Mouse (Mus musculus) spleen, postnatal 10 days (tissue): ENCODE results near the gene Osbpl7.

Experiments
- DNase-seq, 2 experiments: peaks; one replicate each; pipeline ENCODE4 v3.0.0; 2021 to 2022; ENCODE audit warnings: low spot score in 2 of 2

Osbpl7 gene

GRCm38 (mm10) chr11:97038881-97039280 lies 11.5 kb upstream of the Osbpl7 start:
- DNase-seq = no peak

DNA sequence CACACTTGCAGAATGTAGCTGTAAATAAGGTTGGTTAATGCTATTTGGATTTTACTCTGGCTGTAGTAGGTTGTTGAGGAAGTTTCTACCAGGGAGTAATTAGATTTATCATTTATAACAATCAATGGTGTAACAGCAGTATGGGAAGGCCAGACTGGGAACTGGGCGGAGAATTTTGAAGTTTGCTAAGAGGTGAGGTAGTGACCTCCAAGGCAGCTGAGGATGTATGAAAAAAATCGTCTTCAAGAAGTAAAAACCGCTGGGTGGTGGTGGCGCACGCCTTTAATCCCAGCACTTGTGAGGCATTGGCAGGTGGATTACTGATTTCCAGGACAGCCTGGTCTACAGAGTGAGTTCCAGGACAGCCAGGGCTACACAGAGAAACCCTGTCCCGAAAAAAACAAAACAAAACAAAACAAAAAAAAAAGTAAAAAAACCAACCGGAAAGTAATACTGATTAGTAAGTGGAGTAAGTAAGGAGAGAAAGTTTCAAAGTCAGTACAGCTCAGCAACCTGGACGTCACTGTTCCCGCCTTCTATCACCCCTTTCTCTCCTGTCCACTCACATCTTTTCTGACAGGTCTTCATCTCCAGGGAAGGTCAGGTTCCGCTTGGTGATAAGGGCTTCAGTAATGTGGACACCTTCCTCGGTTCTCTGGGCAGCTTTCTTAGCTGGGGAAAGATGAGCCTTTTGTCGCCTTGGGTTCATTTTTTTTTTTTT lies 10.0 kb upstream of the Osbpl7 start:
- DNase-seq = no peak

- peak; percentile 82 to 95 for DNase-seq
Measured at GRCm38 (mm10) chr11:97041022-97041899, 9.2 kb upstream of the Osbpl7 start, which contains the start of the genes Lrrc46 and Mrpl10. Gene Lrrc46, minus strand, starts transcription at chr11:97041407. Gene Mrpl10, plus strand, starts transcription at chr11:97041560.

GRCm38 (mm10) chr11:97044902-97045301 lies 5.5 kb upstream of the Osbpl7 start:
- DNase-seq = no peak

- no peak for DNase-seq
Measured at GRCm38 (mm10) chr11:97045861-97046260, 4.6 kb upstream of the Osbpl7 start.

DNA sequence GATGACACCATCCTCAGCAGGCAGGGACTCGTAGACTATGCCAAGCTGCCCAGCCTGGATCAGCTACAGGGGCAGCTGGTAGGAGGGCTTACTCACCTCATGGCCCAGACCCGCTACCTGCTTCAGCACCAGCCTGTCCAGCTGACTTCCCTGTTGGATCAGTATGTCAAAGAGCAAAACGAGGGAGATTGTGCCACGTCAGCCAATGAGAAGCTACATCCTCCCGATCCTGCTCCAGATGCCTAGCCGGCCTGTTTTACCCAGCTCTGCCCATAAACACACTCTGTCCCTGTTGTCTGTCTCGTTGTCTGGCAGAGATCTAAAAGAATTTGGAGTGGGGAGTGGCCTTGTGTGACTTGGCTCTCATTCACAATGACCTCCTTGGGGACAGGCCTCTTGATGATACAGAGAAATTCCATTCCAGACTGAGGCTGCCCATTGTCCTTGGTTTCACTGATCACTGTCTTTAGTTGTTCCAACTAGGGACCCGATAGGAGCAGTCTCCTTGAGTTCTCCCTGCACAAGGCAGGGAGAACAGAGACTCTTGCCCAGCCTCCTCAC lies 2.3 kb upstream of the Osbpl7 start:
- no peak for DNase-seq

DNA sequence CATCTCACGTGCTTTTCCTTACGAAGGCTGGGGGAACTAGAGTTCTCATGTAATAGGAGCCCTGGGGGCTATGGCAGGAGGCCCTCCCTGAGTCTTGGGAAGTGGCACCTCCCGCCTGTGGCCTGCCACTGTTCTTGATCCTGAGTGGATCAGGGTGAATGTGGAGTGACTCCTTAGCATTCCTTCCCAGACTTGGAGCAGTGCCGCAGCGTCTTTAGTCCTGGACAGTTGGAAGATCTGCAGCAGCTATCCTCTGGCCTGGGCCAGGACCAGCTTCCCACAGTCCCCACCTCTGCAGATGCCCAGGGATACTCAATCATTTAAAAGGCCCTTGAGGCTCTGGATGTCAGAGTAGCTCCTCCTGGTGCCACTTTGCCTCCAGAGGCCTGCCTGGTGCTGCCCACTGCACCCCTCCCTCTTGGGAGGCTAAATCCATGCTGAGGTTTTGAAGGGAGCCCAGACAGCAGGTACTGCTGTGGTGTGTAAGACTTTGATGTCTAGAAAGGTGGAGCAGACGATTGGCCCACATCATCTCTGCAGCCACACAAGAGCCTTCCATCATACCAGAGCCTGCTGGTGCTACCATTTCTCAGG lies 839 bp upstream of the Osbpl7 start:
- DNase-seq = no peak

GRCm38 (mm10) chr11:97050944-97051586 lies 637 bp downstream of the Osbpl7 start:
- no peak for DNase-seq

DNA sequence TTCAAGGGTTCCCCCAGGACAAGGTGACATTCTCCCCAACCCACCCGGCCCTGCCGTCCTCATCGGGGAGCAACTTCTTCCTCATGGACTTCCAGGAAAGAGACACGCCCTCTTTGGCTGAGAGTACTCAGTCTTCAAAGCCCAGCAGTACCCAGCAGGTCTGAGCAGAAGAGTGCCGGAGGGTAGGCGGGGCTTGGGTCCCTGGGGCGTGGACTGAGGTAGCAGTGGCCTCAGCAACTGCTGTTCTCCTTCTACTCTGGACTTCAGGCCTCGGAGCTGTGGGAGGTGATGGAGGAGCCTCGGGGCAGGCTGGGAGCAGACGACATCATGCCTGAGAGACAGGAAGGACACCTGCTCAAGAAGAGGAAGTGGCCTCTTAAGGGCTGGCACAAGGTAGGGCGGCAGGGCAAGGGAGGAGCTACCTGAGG lies 1.8 kb downstream of the Osbpl7 start:
- peak; percentile 27 to 64 for DNase-seq

GRCm38 (mm10) chr11:97063274-97063920 lies 13.0 kb downstream of the Osbpl7 start:
- DNase-seq = no peak

DNA sequence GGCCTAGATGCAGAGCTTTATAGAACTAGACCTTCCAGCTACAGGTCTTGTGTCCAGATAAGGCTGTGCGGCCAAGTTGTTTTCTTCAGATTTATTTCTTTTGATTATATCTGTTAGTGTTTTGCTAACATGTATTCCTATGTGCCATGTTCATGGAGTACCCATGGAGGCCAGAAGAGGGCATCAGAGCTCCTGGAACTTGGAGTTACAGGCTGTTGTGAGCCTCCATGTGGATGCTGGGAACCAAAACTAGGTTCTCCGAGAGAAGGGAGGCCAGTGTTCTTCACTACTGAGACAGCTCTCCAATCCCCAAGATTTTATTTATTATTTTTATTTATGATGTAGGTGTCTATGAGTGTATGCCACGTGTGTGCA lies 13.5 kb downstream of the Osbpl7 start:
- no peak for DNase-seq

GRCm38 (mm10) chr11:97065538-97066295 lies 15.3 kb downstream of the Osbpl7 start:
- no peak for DNase-seq

DNA sequence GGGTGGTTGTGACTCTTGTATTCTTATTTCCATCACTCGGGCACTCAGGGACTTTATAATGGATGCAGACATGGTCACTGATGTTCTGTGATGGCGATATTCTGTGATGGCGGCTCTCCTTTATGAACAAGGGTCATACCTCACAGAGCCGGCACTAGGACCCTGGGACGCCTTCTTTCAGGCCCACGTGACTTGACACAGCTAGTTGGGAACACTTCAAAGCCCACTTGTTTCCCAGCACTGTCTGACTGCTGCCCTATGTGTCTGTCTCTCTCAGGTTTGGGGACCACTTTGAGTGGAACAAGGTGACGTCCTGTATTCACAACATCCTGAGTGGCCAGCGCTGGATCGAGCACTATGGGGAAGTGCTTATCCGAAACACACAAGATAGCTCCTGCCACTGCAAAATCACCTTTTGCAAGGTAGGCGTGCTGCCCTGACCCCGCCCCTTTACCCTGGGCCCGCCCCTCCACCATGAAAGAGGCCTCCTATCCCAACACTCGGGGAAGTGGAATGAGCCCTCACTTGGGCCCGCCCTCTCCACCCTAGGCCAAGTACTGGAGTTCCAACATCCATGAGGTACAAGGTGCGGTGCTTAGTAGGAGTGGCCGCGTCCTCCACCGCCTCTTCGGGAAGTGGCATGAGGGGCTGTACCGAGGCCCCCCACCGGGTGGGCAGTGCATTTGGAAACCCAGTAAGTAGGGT lies 16.4 kb downstream of the Osbpl7 start:
- no peak for DNase-seq

DNA sequence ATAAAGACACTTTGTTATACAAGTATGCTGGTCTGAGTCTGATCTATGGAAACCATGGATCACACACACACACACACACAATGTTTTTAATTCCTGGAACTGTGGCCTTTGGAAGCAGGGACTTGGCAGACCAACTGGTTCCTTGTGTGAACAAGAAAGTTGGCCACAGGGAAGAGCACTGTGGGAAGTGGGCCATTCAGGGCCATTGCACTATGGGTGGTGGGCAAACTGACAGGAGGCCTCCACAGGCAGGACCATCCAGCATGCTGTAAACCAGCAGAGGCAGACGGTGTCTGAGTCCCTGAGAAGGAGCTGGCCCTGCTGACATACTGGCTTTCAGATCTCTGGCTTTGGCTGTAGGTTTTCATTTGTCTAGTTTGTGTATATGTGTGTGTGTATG lies 18.9 kb downstream of the Osbpl7 start:
- DNase-seq = no peak

DNA sequence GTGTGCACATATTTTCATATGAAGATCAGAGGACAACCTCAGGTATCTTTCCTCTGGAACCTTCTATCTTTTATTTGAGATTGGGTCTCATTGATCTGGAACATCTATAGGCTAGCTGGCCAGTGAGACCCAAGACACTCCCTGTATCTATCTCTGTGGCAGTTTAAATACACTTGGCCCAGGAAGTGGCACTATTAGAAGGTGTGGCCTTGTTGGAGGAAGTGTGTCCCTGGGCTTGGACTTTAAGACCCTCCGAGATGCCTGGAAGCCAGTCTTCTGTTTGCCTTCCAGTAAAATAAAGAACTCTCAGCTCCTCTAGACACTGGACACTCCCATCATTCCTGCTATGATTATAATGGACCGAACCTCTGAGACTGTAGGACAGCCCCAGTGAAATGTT lies 19.3 kb downstream of the Osbpl7 start:
- no peak for DNase-seq

DNA sequence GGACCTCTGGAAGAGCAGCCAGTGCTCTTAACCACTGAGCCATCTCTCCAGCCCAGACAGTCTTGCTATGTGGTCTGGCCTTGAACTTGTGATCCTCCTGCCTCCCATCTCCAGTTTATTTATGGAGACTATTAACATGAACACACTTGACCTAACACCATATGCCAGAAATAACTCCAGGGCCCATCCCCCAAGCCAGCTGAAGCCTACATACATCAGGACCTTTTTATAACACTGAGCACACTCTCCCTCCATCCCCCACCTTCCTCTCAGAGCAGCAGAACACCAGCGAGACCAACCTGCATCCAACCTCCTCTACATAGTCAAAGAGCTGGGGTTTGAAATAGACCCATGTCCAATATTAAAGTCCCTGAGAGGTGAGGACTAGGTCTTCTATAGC lies 20.7 kb downstream of the Osbpl7 start:
- no peak for DNase-seq

DNA sequence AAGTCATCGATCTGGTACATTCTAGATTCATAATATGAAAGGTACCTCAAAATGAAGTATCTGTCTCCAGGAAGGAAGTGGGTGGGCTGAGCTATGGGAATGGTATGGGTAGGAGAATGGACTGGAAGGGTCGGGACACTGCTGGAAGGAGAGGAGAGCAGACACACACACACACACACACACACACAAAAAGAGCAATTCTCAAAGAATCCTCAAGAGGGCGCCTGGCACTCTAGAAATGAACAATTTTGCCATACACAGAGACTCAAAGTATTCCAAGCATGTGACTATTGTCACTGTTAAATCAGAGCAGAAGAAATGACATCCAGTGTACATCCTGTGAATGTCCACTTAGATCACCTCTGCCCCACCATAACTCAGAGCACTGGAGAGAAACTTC lies 22.1 kb downstream of the Osbpl7 start:
- no peak for DNase-seq

GRCm38 (mm10) chr11:97074235-97074634 lies 23.8 kb downstream of the Osbpl7 start:
- no peak for DNase-seq

DNA sequence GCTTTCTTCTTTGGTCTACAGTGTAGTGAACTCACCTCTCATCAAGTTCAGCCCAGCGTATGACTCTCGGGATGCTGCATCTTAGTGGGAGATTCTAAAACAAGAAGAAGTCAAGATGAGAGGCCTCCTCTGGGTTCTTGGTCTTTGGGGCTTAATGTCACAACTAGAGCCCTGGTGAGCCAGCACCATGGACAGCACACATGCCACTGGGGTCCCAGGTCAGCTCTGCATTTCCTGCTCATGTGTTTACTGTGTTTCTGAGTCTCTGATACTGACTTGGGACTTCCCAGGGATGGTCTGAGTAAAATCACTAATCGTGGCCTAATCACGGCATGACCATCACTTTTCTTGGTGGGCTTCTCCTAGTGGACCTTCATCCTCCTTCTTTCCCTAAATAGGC lies 28.3 kb downstream of the Osbpl7 start:
- peak in 1 of 2 experiments; percentile 45 for DNase-seq

GRCm38 (mm10) chr11:97080291-97080690 lies 29.9 kb downstream of the Osbpl7 start:
- no peak for DNase-seq
